Mouse (Mus musculus) T-cell, adult 66 days (primary cell): ENCODE results near the gene Fam32a. TPM values are rescaled to one million over a fixed set of nuclear protein-coding genes. Genes with fewer than 3 reads are reported as not detected.

Source experiments
- total RNA-seq, 2 experiments: library from RNA; stranded (reverse); gene quantifications; 3 replicates in 1 of 2; 4 replicates in 1 of 2; pipeline ENCODE4 v1.2.4; 2023

The Fam32a gene
- total RNA-seq = 10 to 100 TPM; 54.1 to 54.9 TPM

GRCm38 (mm10) chr8:72219541-72220363 is at the start of gene Fam32a:
Fam32a (plus strand) TSS chr8:72219730.

GRCm38 (mm10) chr8:72189417-72190214 is 29.9 kb upstream of the Fam32a start, which contains the start of gene Hsh2d:
Hsh2d (plus strand) TSS chr8:72189638.

GRCm38 (mm10) chr8:72212751-72213150 is 6.8 kb upstream of the Fam32a start, which contains the start of gene Cib3:
Cib3 (minus strand) TSS chr8:72212837.

GRCm38 (mm10) chr8:72213536-72213935 is 6.0 kb upstream of the Fam32a start, which contains the start of gene Gm11034:
Gm11034 (minus strand) TSS chr8:72213636.

GRCm38 (mm10) chr8:72239499-72240402 is 20.2 kb downstream of the Fam32a start, which contains the start of gene Ap1m1:
Ap1m1 (plus strand) TSS chr8:72240018.

Other genes with a start within 250 kb of the Fam32a start
- 1 to 10 TPM; 1.3 to 1.9 TPM for gene Cyp4f18, start 210.1 kb upstream of the Fam32a start, total RNA-seq
- gene Olfr372, start 178.5 kb upstream of the Fam32a start, total RNA-seq = not detected
- under 1 TPM; 0.26 to 0.53 TPM for gene Olfr373, start 136.6 kb upstream of the Fam32a start, total RNA-seq
- gene Olfr374, start 112.7 kb upstream of the Fam32a start, total RNA-seq = under 1 TPM; 0.15 to 0.59 TPM
- gene Tpm4, start 84.8 kb upstream of the Fam32a start, total RNA-seq = 100 to 1,000 TPM; 140 to 169 TPM
- 100 to 1,000 TPM; 141 to 173 TPM for gene Rab8a, start 58.5 kb upstream of the Fam32a start, total RNA-seq
- 10 to 100 TPM; 18.3 to 20.0 TPM for gene Hsh2d, start 30.1 kb upstream of the Fam32a start, total RNA-seq
- gene Cib3, start 6.9 kb upstream of the Fam32a start, total RNA-seq = 1 to 10 TPM in 1 of 2 experiments, not detected in 1; 1.5 TPM
- gene Gm11034, start 6.1 kb upstream of the Fam32a start, total RNA-seq = not detected
- gene Ap1m1, start 20.3 kb downstream of the Fam32a start, total RNA-seq = 100 to 1,000 TPM; 117 to 124 TPM
- 10 to 100 TPM; 15.0 to 16.2 TPM for gene Gm10282, start 85.5 kb downstream of the Fam32a start, total RNA-seq
- 1,000 to 10,000 TPM in 1 of 2 experiments, 100 to 1,000 TPM in 1; 952 to 1,053 TPM for gene Klf2, start 99.3 kb downstream of the Fam32a start, total RNA-seq
- gene Eps15l1, start 201.7 kb downstream of the Fam32a start, total RNA-seq = 100 to 1,000 TPM; 106 to 110 TPM
- gene Calr3, start 224.1 kb downstream of the Fam32a start, total RNA-seq = under 1 TPM; 0.33 to 0.52 TPM
- gene 1700030K09Rik, start 224.2 kb downstream of the Fam32a start, total RNA-seq = 1 to 10 TPM; 5.7 to 6.7 TPM